Mouse (Mus musculus) limb, embryonic 14.5 days (tissue): ENCODE results near the gene Yars2. TPM values are rescaled to one million over a fixed set of nuclear protein-coding genes. Genes with fewer than 3 reads are reported as not detected.

Experiments
- ATAC-seq: fragments of 200-750 bp; cut with Nextera tagmentation; 2 replicates; pipeline ENCODE4 v1.8.0; 2017; ENCODE audit warnings: low read depth, moderate number of reproducible peaks, moderate TSS enrichment; ENCODE audit not compliant: low FRiP score
- DNase-seq: peaks from one replicate; pipeline ENCODE4 v3.0.0-alpha.2; 2015; ENCODE audit warnings: low spot score
- H3K27ac ChIP-seq: fragments of 300-500 bp; sonication (generic); replicated peaks from 2 replicates; pipeline ENCODE4 v1.5.1; 2014; ENCODE audit warnings: low read depth, mild to moderate bottlenecking, low read length, moderate library complexity, mixed read lengths
- H3K27me3 ChIP-seq: fragments of 300-500 bp; sonication (generic); 2 replicates; pipeline ENCODE4 v1.6.1; 2014; ENCODE audit warnings: low read length, mixed read lengths; ENCODE audit not compliant: control insufficient read depth, insufficient read depth
- H3K36me3 ChIP-seq: fragments of 300-500 bp; sonication (generic); 2 replicates; pipeline ENCODE4 v1.6.1; 2014; ENCODE audit warnings: mild to moderate bottlenecking, low read length, moderate library complexity, mixed read lengths; ENCODE audit not compliant: control insufficient read depth, insufficient read depth
- H3K4me1 ChIP-seq: fragments of 300-500 bp; sonication (generic); 2 replicates; pipeline ENCODE4 v1.6.1; 2014; ENCODE audit warnings: antibody characterized with exemption, low read length, mixed read lengths; ENCODE audit not compliant: control insufficient read depth, insufficient read depth
- H3K4me2 ChIP-seq: fragments of 300-500 bp; sonication (generic); replicated peaks from 2 replicates; pipeline ENCODE4 v1.6.1; 2014; ENCODE audit warnings: low read depth, mild to moderate bottlenecking, low read length, moderate library complexity; ENCODE audit not compliant: severe bottlenecking
- H3K4me3 ChIP-seq: fragments of 300-500 bp; sonication (generic); replicated peaks from 2 replicates; pipeline ENCODE4 v1.5.1; 2014; ENCODE audit warnings: low read length
- H3K9ac ChIP-seq: fragments of 300-500 bp; sonication (generic); 2 replicates; pipeline ENCODE4 v1.6.1; 2014; ENCODE audit warnings: mild to moderate bottlenecking, low read depth, low read length, moderate library complexity; ENCODE audit not compliant: severe bottlenecking
- H3K9me3 ChIP-seq: fragments of 300-500 bp; sonication (generic); 2 replicates; pipeline ENCODE4 v1.6.1; 2016; ENCODE audit warnings: low read length; ENCODE audit not compliant: control insufficient read depth
- POLR2A ChIP-seq: fragments of 200-500 bp; IDR thresholded peaks from 2 replicates; pipeline ENCODE4 v1.8.0; 2012; ENCODE audit warnings: inconsistent platforms, mild to moderate bottlenecking, moderate library complexity, borderline replicate concordance; ENCODE audit not compliant: insufficient read depth, insufficient read length; ENCODE audit errors: extremely low read depth
- WGBS: fragments of 180-500 bp; shearing (Covaris S2); extraction: QIAGEN DNeasy Blood & Tissue Kit; methylation state at CpG from one replicate; pipeline ENCODE4 v1.1.7; 2014; 5-methylcytosine and 5-hydroxymethylcytosine counted together
- polyA plus RNA-seq, 2 experiments: library from polyadenylated mRNA; depleted of rRNA in 1 of 2; stranded (reverse) in 1 of 2; unstranded in 1 of 2; fragments of >200 nt; fragmentation: Nextera tagmentation in 1 of 2; extraction: Ambion mirVana in 1 of 2; gene quantifications; 2 replicates each; pipeline versions ENCODE4 v1.2.1 to v1.2.3; 2012 to 2014

Gene Yars2
- 31.4 and 35.7 TPM in 2 replicates for polyA plus RNA-seq (2012; rRNA removed)
- 35.4 and 37.2 TPM in 2 replicates for polyA plus RNA-seq (2014; fragmentation: Nextera tagmentation; extraction: Ambion mirVana)

DNA sequence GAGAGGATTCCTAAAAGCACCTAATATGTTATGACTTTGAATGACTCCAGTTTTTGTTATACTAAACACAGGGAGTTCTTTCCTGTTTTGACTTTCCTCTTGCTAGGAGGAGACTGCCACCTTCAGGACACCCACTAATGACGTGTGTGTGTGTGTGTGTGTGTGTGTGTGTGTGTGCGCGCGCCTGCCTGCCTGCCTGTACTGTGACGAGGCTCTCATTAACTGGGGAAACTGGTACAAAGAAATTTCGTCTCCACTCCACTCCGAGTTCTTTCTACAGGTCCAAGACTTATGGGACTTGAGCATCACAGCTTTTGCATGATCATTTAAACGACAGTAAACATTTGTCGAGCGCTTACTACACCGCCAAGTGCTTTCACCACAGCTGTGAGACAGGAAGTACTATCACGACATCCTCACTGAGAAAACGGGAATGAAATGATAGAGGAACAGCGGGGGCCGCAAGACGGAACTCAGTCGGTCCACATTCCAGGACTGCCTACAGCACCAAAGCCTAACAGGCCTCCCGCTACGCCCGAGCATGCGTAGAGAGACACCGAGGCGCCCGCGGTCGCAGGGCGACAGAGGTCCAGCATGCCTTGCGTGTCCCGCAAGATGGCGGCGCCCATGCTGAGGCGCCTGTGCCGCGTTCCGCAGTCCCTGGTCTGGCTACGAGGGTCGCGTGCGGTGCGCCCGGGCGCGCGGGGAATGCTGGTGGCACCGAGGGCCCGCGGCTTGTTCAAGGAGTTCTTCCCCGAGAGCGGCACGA lies at the start of gene Yars2:
TSS of gene Yars2 (plus strand) at position 597 of the 769 bp plus-strand sequence.
- H3K27ac ChIP-seq = peak within 1 kb of the TSS; percentile 96
- WGBS = 1% methylated on average over 47 of the region's 50 CpGs
- H3K4me3 ChIP-seq = peak within 1 kb of the TSS; percentile 90
- peaks cover 11% of the 10 kb centered on the region for H3K4me1 ChIP-seq
- H3K36me3 ChIP-seq = peaks cover 16% of the 10 kb centered on the region
- no peaks in the 10 kb centered on the region for H3K9me3 ChIP-seq
- peak within 1 kb of the TSS; percentile 90 for H3K9ac ChIP-seq
- H3K27me3 ChIP-seq = no peaks in the 10 kb centered on the region
- ATAC-seq = peak; percentile 97
- peak; percentile 95; the same call in 1 of the 2 replicates for TF ChIP-seq POLR2A
- peak within 1 kb of the TSS; percentile 70 for H3K4me2 ChIP-seq
- DNase-seq = peak; percentile 92

DNA sequence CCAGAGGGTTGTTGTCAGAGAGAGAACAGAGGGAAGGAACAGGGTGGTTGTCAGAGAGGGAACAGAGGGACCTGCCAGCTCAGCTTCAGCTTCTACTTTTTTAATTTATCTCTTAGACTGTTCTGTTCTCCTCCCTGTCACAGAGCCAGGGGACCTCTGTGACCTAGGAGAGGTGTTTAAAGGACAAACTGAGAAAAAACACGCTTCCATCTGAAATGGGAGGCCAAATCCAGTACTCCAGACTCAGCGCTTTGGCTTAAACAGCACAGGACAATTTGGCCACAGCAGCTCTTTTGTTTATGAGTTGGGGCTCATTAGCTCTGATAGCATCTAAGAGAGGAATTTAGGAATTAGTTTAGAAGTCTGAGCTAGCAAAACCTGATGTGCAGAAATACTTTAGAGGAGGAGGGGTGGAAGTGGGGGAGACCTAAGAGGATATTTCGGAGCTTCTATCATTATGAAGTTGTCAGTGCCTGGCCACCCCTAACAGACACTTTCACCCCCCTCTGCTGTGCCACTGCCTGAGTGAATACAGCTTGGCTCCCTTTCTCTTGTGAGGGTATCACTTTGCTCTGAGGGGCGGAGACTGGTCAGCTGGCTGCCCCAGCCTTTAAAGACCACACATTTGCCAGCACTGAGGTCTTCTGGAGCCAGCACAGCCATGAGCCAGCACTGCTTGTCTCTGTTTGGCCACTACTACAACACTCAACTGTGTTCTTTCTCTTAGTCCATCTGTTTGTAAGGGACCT lies 49.3 kb upstream of the Yars2 start:
- no peak overlapping the region for H3K4me2 ChIP-seq
- DNase-seq (no peak), ATAC-seq (no peak)
- no peak overlapping the region for H3K27ac ChIP-seq
- no peaks in the 10 kb centered on the region for H3K27me3 ChIP-seq
- H3K4me3 ChIP-seq = no peak overlapping the region
- H3K36me3 ChIP-seq = no peaks in the 10 kb centered on the region
- no peak overlapping the region for H3K9ac ChIP-seq
- no peaks in the 10 kb centered on the region for H3K9me3 ChIP-seq
- TF ChIP-seq POLR2A = no peak
- H3K4me1 ChIP-seq = no peaks in the 10 kb centered on the region
- 22% methylated on average over 4 of the region's 4 CpGs for WGBS

DNA sequence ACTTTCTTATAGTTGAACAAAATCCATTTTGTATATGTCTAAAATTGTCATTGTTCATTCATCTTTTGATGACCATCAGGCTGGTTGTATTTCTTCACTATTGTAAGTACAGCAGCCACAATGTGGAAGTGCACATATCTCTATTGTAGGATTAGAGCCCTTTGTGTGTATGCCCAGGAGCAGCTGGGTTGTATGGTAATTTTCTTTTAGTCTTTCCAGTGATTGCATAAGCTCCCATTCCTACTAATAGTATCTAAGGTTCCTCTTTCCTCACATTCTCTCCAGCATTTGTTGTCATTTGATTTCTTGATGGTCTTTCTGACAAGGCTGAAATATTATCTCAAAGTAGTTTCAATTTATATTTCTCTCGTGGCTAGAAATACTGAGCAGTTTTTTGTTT lies 47.5 kb upstream of the Yars2 start:
- no peak for DNase-seq
- no peak overlapping the region for H3K27ac ChIP-seq
- TF ChIP-seq POLR2A = no peak
- no peak overlapping the region for H3K4me2 ChIP-seq
- H3K4me3 ChIP-seq = no peak overlapping the region
- WGBS = 45% methylated on average over 1 of the region's 1 CpGs
- H3K27me3 ChIP-seq = no peaks in the 10 kb centered on the region
- no peak overlapping the region for H3K9ac ChIP-seq
- H3K9me3 ChIP-seq = no peaks in the 10 kb centered on the region
- H3K36me3 ChIP-seq = no peaks in the 10 kb centered on the region
- no peak for ATAC-seq
- no peaks in the 10 kb centered on the region for H3K4me1 ChIP-seq

DNA sequence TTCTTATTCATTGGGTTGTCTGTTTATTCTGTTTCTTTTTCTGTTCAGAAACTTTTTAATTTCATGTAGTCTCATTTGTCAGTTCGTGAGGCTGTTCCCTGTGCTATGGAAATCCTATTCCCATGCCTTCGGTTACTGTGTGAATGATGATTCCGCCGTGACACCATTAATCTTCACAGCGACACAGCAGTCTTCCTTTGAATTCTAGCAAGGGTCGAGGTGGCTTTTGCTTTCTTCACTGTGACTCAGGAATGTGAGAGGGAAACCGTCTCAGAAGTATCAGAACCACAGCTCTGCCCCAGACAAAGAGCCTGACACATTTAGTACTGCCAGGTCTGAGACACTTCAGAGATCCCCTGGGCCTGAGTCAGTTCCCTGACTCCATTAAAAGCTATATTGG lies 46.9 kb upstream of the Yars2 start:
- WGBS = 34% methylated on average over 7 of the region's 7 CpGs
- DNase-seq (no peak), ATAC-seq (no peak)
- Histone ChIP-seq H3K27me3 (no peaks in the 10 kb centered on the region), H3K36me3 (no peaks in the 10 kb centered on the region), H3K9me3 (no peaks in the 10 kb centered on the region), H3K27ac (no peak overlapping the region), H3K9ac (no peak overlapping the region), H3K4me1 (no peaks in the 10 kb centered on the region), H3K4me3 (no peak overlapping the region), H3K4me2 (no peak overlapping the region)
- no peak for TF ChIP-seq POLR2A

DNA sequence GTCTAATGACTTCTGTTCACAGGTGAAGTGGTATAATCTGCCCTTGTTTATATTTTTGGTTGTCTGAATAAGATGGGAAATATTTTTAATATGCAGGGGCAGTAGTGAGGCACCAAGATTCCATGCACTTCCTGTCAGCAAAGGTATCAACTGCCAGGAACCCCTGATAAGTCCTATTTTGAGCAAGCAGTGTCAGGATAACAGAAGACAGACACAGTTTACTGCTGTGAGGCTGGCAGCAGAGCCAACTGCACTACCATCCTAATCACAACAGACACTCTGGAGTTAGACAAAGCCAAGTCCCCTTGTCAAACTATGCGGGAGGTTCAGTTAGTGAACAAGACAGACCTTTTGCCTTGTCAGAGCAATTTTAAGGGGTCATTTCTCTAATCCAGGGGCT lies 46.1 kb upstream of the Yars2 start:
- Histone ChIP-seq H3K27ac (no peak overlapping the region), H3K4me3 (no peak overlapping the region), H3K4me1 (no peaks in the 10 kb centered on the region), H3K36me3 (no peaks in the 10 kb centered on the region), H3K9me3 (no peaks in the 10 kb centered on the region), H3K9ac (no peak overlapping the region), H3K4me2 (no peak overlapping the region), H3K27me3 (no peaks in the 10 kb centered on the region)
- 45% methylated on average over 1 of the region's 1 CpGs for WGBS
- DNase-seq = no peak
- no peak for TF ChIP-seq POLR2A
- no peak for ATAC-seq
